Mouse (Mus musculus): ENCODE measurements around the gene Ccr6.

GRCm38 (mm10) chr17:8289993-8290679, 54.3 kb downstream of the Ccr6 start:
- TF ChIP-seq CTCF (IDR thresholded peaks at IDR 0.05; ENCODE audit: insufficient read depth, low read length) (no peak), POLR2A (IDR thresholded peaks at IDR 0.05; ENCODE audit: borderline replicate concordance, extremely low read depth, low read depth, low read length) (no peak)
